Mouse (Mus musculus): ENCODE data around the gene Zbtb20. TPM values are rescaled to one million over a fixed set of nuclear protein-coding genes. Genes with fewer than 3 reads are reported as not detected.
A peak's percentile ranks its signal among the peaks of the same experiment; 100 is the strongest.

Zbtb20 gene
- polyA plus RNA-seq, 1 experiment from 2014 or later, result 30.9 TPM

DNA sequence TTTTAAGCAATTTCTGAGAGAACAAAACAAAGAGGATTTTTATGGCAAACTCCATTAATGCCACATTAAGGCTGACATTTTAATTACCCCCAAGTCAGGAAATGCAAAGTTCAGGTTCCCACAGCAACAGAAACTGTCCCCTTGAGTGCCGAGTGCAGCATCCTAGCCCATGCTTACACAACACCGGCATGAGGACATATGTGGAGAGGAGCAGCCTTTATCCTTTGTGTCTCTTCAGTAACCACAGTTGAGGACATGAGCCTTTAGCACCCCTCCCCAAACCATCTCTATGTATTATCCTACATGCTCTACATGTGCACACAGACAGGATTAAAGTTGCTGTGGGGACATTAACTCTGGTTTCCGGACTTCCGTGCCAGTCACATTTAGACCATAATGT, 705.9 kb downstream of the Zbtb20 start:
- Histone ChIP-seq H3K36me3 (no peaks in the 10 kb centered on the region), H3K27me3 (replicated peaks) (no peaks in the 10 kb centered on the region), H3K4me3 (no peak overlapping the region), H3K9ac (no peak overlapping the region), H3K9me3 (no peaks in the 10 kb centered on the region), H3K4me1 (peaks cover 75% of the 10 kb centered on the region), H3K4me2 (no peak overlapping the region), H3K27ac (replicated peaks) (no peak overlapping the region)
- ATAC-seq (ENCODE audit: extremely low read depth, insufficient number of reproducible peaks, low FRiP score, low TSS enrichment), result no peak
- WGBS, result 76% methylated on average over 4 of the region's 4 CpGs

DNA sequence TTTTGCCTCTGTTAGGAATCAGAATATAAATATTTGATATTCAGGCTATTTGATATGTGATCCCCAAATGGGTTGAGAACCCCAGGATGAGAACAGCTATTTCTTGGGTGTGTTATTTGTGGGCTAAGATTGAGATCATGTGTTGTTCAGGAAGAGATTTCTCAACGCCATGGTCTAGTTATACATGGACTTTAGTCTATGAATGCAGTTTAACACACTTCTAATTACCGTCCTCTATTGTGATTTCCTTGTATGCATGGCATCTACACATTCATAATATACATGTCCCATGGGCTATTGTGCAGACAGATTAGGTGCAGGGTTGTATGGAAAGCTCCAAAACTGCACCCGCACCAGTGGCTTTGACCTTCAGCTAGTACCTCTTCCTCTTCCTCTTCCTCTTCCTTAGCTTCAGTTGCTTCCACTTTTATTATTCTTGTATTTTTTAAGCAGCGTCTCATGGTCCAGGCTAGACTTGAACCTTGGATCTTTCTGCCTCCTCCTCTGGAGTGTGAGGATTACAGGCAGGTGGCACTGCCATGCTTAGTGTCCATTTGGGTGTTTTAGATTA, 711.3 kb downstream of the Zbtb20 start:
- H3K27ac ChIP-seq (replicated peaks), result no peak overlapping the region
- no peak for ATAC-seq (ENCODE audit: extremely low read depth, insufficient number of reproducible peaks, low FRiP score, low TSS enrichment)
- peaks cover 50% of the 10 kb centered on the region for H3K4me1 ChIP-seq
- no peak overlapping the region for H3K4me3 ChIP-seq
- H3K36me3 ChIP-seq, result no peaks in the 10 kb centered on the region
- no peaks in the 10 kb centered on the region for H3K9me3 ChIP-seq
- no peak overlapping the region for H3K9ac ChIP-seq
- H3K4me2 ChIP-seq, result no peak overlapping the region
- no peaks in the 10 kb centered on the region for H3K27me3 ChIP-seq (replicated peaks)
- 81% methylated on average over 4 of the region's 4 CpGs for WGBS

DNA sequence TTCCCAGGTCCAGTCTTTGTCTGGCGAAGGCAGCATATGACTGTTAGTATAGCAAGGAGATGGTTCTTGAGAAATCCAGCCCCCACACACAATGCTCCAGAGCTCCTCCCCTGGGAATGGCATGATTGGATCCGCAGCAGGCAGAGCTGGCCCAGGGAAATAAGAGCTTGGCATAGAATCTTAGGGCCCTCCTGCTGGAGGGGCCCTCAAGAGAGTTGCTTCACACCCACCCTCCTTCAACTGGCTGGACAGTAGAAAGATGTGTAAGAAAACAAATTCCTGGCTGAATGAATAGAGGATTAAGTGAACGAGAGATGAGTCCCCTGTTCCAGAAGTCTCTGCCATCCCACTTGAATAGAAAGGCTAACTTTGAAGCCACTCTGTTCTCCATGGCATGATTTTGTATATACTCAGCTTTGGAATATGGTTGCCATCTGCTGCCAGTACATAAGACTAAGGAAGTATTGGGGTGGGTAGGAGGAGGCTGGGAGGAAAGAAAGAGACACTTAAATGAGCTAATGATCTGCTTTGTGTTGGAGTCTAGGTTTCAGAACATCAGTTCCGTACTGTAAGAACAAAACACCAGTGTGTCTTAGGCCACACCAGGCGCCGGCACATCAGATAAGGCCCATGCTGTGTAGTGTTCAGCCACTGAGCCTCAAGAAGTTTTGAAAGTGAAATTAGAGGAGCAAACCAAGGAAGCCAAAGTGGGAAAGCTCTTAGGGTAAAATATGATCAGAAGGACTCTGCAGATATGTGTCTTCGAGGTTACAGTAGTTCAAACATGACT, 715.2 kb downstream of the Zbtb20 start:
- Histone ChIP-seq H3K4me3 (no peak overlapping the region), H3K9me3 (no peaks in the 10 kb centered on the region), H3K9ac (no peak overlapping the region), H3K27me3 (replicated peaks) (no peaks in the 10 kb centered on the region), H3K27ac (replicated peaks) (0 out of 2 replicates have a peak overlapping the region, but pooled peaks have one; percentile 28), H3K36me3 (no peaks in the 10 kb centered on the region), H3K4me1 (peaks cover 25% of the 10 kb centered on the region), H3K4me2 (no peak overlapping the region)
- no peak for ATAC-seq (ENCODE audit: extremely low read depth, insufficient number of reproducible peaks, low FRiP score, low TSS enrichment)
- 64% methylated on average over 7 of the region's 7 CpGs for WGBS

DNA sequence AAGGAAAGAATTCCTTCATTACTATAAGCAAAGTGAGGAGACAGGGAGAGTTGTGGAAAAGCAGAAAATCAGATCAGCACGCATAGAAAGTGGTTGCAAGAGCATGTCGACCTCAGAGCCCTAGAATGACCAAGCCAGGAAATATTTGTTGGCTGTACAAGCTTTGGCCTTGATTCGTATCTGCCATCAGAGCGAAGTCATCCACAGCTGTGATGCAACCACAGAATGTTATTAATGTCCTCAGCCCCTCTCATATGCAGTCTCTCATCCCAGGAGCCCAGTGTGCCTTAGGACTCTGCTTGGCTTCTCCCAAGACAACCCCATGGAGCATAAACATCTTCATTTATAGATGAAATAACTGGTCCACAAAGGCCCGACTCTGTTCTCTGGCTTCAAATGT, 716.4 kb downstream of the Zbtb20 start:
- no peaks in the 10 kb centered on the region for H3K36me3 ChIP-seq
- 60% methylated on average over 5 of the region's 5 CpGs for WGBS
- no peak overlapping the region for H3K4me3 ChIP-seq
- peaks cover 24% of the 10 kb centered on the region for H3K4me1 ChIP-seq
- H3K27me3 ChIP-seq (replicated peaks), result no peaks in the 10 kb centered on the region
- H3K9ac ChIP-seq, result no peak overlapping the region
- ATAC-seq (ENCODE audit: extremely low read depth, insufficient number of reproducible peaks, low FRiP score, low TSS enrichment), result no peak
- H3K9me3 ChIP-seq, result no peaks in the 10 kb centered on the region
- no peak overlapping the region for H3K27ac ChIP-seq (replicated peaks)
- no peak overlapping the region for H3K4me2 ChIP-seq

DNA sequence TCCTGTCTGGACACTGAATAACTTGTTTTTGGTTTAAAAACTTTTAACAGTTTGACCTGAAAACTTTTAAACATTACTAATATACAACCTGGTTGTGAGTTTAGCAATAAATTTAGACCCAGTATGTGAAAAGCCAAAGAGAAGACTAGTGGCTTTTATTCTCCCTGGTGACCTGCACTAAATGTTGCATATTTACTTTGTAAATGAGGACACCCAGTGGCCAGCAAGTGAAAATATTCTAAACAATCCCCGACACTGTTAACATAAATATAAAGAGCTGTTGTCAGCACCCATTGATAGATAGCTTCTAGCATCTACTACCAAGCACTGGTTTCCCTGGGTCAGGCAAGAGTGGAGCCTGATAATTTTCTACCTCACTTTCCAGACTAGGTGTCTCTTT, 717.1 kb downstream of the Zbtb20 start:
- 2% methylated on average over 1 of the region's 1 CpGs for WGBS
- ATAC-seq (ENCODE audit: extremely low read depth, insufficient number of reproducible peaks, low FRiP score, low TSS enrichment), result no peak
- no peaks in the 10 kb centered on the region for H3K9me3 ChIP-seq
- no peak overlapping the region for H3K4me2 ChIP-seq
- peaks cover 29% of the 10 kb centered on the region for H3K4me1 ChIP-seq
- no peaks in the 10 kb centered on the region for H3K27me3 ChIP-seq (replicated peaks)
- H3K27ac ChIP-seq (replicated peaks), result no peak overlapping the region
- H3K4me3 ChIP-seq, result no peak overlapping the region
- H3K9ac ChIP-seq, result no peak overlapping the region
- no peaks in the 10 kb centered on the region for H3K36me3 ChIP-seq

DNA sequence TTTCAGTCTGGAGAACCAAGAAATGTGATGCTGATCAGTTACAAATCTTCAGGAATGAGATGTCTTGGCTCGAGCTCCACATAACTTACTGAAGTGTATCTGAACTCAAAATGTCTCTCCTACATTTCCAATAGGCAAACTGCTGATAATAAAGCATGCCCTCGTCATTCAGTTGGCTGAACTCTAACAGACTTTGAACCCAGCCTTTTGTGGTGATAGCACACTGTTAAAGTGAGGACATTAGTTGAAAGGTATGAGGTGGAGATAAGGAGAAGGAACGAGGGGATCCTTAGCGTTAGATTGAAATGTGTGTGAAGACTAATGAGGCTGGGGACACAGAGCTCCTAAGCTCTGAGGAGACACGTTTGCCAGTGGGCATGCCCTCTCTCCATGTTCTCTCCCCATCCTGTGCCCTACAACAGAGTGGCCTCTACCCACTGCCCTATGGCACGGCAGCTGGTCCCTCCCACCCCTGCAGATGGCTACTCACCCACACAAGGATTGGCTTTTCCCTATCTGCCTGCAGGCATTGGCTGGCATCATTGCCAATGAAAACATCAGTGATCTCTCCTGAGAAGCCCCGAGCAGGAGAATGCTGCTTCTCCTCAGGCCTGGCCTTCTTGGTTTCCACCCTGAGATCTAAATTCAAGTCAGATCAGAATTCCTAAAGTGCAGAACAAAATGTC, 721.8 kb downstream of the Zbtb20 start:
- no peak for ATAC-seq (ENCODE audit: extremely low read depth, insufficient number of reproducible peaks, low FRiP score, low TSS enrichment)
- Histone ChIP-seq H3K4me3 (no peak overlapping the region), H3K9me3 (no peaks in the 10 kb centered on the region), H3K4me2 (no peak overlapping the region), H3K27ac (replicated peaks) (no peak overlapping the region), H3K27me3 (replicated peaks) (no peaks in the 10 kb centered on the region), H3K9ac (no peak overlapping the region), H3K4me1 (peaks cover 9% of the 10 kb centered on the region), H3K36me3 (peaks cover 5% of the 10 kb centered on the region; the same call in 1 of the 2 replicates)
- 36% methylated on average over 7 of the region's 7 CpGs for WGBS

DNA sequence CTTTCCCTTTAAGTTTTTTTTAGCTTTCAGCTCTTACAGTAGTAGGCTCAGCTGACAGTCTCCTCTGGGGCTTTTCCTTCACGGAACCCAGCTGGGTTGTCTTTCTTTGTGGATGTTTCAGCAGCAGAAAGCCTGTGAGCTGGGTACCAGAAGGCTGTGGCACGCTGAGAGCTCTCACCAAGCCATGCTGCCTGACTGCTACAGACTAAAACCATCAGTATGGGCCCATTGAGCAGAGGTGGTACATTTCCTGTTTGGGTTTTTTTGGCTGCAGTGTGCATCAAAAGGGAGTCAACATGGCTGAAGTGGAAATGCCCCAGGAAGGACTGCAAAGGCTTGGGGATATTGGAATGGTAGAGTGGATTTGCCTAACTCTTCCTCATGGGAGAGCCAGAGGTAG, 724.0 kb downstream of the Zbtb20 start:
- H3K27ac ChIP-seq (replicated peaks), result no peak overlapping the region
- peaks cover 5% of the 10 kb centered on the region; the same call in 1 of the 2 replicates for H3K36me3 ChIP-seq
- no peaks in the 10 kb centered on the region for H3K9me3 ChIP-seq
- no peak overlapping the region for H3K4me2 ChIP-seq
- 83% methylated on average over 2 of the region's 2 CpGs for WGBS
- no peaks in the 10 kb centered on the region for H3K27me3 ChIP-seq (replicated peaks)
- H3K9ac ChIP-seq, result no peak overlapping the region
- H3K4me3 ChIP-seq, result no peak overlapping the region
- H3K4me1 ChIP-seq, result peaks cover 18% of the 10 kb centered on the region
- no peak for ATAC-seq (ENCODE audit: extremely low read depth, insufficient number of reproducible peaks, low FRiP score, low TSS enrichment)

DNA sequence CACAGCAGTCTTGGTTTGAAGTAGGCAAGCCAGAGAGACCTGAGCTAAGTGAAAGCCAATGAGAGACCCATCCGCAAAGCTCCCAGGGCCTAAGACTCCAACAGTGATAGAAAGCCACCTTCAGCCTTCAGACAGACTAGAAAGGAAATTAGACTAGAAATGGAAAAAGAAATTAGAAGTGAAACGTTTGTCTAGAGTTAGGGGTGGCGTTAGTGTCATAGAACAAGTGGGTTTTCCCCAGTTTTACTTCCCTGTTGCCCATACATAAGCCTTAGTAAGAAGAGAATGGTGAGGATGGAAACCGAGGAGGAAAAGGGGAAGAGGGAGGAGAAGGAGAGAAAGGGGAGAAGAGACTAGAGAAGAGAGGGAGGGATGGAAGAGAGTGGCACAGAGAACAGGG, 726.9 kb downstream of the Zbtb20 start:
- Histone ChIP-seq H3K27ac (replicated peaks) (no peak overlapping the region), H3K36me3 (peaks cover 10% of the 10 kb centered on the region), H3K9me3 (no peaks in the 10 kb centered on the region), H3K4me1 (peaks cover 16% of the 10 kb centered on the region), H3K27me3 (replicated peaks) (no peaks in the 10 kb centered on the region), H3K4me3 (no peak overlapping the region), H3K4me2 (no peak overlapping the region), H3K9ac (no peak overlapping the region)
- no peak for ATAC-seq (ENCODE audit: extremely low read depth, insufficient number of reproducible peaks, low FRiP score, low TSS enrichment)
- WGBS, result 63% methylated on average over 4 of the region's 4 CpGs

DNA sequence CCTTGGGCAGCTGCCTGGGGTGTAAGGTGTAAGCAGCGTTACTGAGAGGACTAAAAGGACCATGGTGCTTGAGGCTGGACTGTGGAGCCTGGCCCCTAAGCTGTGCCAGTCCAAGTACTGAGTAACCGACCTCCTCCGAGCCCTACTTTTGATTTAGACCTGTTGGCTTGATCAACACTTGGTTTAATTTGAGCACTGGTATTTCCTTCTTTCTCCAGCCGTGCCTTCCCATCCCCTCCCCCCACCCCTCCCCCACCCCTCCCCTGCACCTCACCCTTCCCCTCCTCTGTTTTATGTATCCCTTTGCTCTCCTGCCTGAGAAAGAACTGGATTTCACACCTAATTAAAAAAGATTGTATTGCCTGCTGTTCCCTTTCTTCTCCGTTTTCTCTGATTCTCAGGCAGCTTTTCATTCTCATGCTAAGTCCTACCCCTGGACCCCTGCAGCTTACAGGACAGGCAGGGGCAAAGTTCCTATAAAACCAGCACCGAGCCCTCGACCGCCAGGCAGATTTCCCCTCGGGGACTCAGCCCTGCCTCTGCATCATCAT, 728.0 kb downstream of the Zbtb20 start:
- H3K27me3 ChIP-seq (replicated peaks), result no peaks in the 10 kb centered on the region
- H3K4me2 ChIP-seq, result no peak overlapping the region
- no peak overlapping the region for H3K27ac ChIP-seq (replicated peaks)
- ATAC-seq (ENCODE audit: extremely low read depth, insufficient number of reproducible peaks, low FRiP score, low TSS enrichment), result no peak
- peaks cover 13% of the 10 kb centered on the region for H3K4me1 ChIP-seq
- peaks cover 12% of the 10 kb centered on the region for H3K36me3 ChIP-seq
- no peak overlapping the region for H3K9ac ChIP-seq
- no peaks in the 10 kb centered on the region for H3K9me3 ChIP-seq
- H3K4me3 ChIP-seq, result no peak overlapping the region
- 32% methylated on average over 9 of the region's 9 CpGs for whole genome bisulfite sequencing

DNA sequence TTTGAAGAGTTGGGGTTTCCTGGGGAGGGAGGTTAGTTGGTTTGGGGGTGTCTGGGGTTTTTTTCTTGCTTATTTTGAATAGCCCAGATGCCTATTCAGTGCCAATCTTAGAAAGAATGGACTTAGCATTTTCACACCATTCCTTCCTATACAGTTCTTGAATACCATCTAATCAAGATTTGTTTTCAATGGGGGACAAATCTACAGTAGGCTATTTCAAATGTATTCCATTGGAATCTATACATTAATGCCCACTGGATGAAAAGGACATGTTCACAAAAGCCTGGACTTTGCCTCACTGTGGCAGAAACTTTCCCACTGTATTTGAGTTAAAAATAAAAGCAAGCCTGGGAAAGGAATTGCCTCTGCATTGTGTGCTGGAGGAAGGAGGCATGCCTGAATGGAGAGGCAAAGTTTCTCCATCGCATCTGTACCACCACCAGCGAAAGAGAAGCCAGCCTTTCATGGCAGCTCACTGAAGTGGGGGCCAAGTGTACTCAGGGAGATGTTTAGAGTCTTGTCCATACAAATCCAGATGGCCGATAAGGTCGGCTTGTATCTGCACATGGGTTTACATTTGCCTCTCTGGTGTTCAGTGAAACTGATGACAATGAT, 728.8 kb downstream of the Zbtb20 start:
- ATAC-seq (ENCODE audit: extremely low read depth, insufficient number of reproducible peaks, low FRiP score, low TSS enrichment), result no peak
- Histone ChIP-seq H3K27me3 (replicated peaks) (no peaks in the 10 kb centered on the region), H3K9ac (no peak overlapping the region), H3K36me3 (peaks cover 17% of the 10 kb centered on the region), H3K4me1 (peaks cover 13% of the 10 kb centered on the region), H3K4me3 (no peak overlapping the region), H3K27ac (replicated peaks) (no peak overlapping the region), H3K4me2 (no peak overlapping the region), H3K9me3 (no peaks in the 10 kb centered on the region)
- WGBS, result 42% methylated on average over 4 of the region's 4 CpGs

DNA sequence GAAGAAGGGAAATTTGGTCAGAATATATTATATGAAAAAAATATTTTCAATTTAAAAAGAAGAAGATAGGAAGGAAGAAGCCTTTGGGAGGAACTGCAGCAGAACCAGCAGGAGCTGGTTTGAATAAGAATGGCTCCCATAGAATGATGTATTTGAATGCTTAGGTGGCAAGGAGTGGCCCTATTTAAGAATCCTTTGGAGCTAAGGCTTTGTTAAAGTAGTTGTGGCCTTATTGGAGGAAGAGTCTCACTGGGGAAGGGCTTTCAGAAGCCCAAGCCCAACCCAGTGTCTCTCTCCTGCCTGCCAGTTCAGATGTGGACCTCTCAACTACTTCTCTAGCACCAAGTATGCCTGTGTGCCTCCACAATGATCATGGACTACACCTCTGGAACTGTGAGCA, 731.4 kb downstream of the Zbtb20 start:
- Histone ChIP-seq H3K27ac (replicated peaks) (no peak overlapping the region), H3K27me3 (replicated peaks) (no peaks in the 10 kb centered on the region), H3K9ac (no peak overlapping the region), H3K36me3 (peaks cover 34% of the 10 kb centered on the region), H3K4me3 (no peak overlapping the region), H3K4me2 (no peak overlapping the region), H3K4me1 (peaks cover 19% of the 10 kb centered on the region), H3K9me3 (no peaks in the 10 kb centered on the region)
- no peak for ATAC-seq (ENCODE audit: extremely low read depth, insufficient number of reproducible peaks, low FRiP score, low TSS enrichment)
